Mouse (Mus musculus): ENCODE measurements around the gene Adrm1.

DNA sequence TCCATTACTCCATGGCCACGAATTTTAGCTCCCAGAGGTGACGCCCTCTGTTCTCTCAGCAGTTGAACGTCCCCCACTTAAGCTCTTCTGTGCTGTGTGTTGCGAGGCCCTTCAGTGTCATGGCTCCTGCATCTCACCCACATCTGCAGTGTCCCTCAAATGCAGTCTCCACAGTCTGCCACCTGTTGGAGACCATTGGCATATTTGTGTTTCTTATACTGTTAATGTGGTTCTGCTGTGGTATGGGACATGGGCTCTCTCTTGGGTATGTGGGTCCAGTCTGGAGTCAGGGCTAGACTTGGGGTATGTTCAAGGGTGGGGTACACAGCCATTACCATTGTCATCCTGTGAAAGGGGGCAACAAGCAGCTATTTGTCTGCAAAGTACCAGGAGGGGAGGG lies 1.9 kb downstream of the Adrm1 start:
- no peak for TF ChIP-seq CTCF (IDR thresholded peaks at IDR 0.05; ENCODE audit: extremely low read depth, insufficient read depth, insufficient read length, insufficient replicate concordance)
- no peak for TF ChIP-seq POLR2A (IDR thresholded peaks at IDR 0.05; ENCODE audit: low read depth, low read length)
